Mouse (Mus musculus) left cerebral cortex, adult 2 months (tissue): Measurements from ENCODE around the gene Ncbp3. TPM values are rescaled to one million over a fixed set of nuclear protein-coding genes. Genes with fewer than 3 reads are reported as not detected.
"Not testable (repeated sequence)": the region's sequence is repeated elsewhere in the genome, so short reads cannot be mapped to it uniquely, and the experiment has no call there.

Experiments used
- DNase-seq, 2 experiments: peaks; one replicate each; pipeline ENCODE4 v3.0.0; 2021 to 2022; ENCODE audit warnings: low spot score in 2 of 2, mixed read lengths in 1 of 2; ENCODE audit errors: extremely low spot score in 1 of 2
- H3K27ac ChIP-seq: fragments of 200-600 bp; 2 replicates; pipeline ENCODE4 v1.8.1; 2022
- H3K4me3 ChIP-seq: fragments of 200-600 bp; 2 replicates; pipeline ENCODE4 v1.8.1; 2022
- CTCF ChIP-seq: fragments of 200-600 bp; IDR thresholded peaks from 2 replicates; pipeline ENCODE4 v1.8.1; 2022; ENCODE audit warnings: antibody characterized with exemption, mild to moderate bottlenecking, moderate library complexity
- intact Hi-C: fragments of 180-260 bp; cut with DNase I; formaldehyde crosslinking; loops from one replicate; pipeline ENCODE4 v1.15.1; 2025
- total RNA-seq, 2 experiments: library from RNA; stranded (reverse); gene quantifications; 2 replicates each; pipeline ENCODE4 v1.2.3; 2021

Ncbp3 gene
- total RNA-seq, 2 experiments from 2014 or later: 10.3 to 10.7 TPM

DNA sequence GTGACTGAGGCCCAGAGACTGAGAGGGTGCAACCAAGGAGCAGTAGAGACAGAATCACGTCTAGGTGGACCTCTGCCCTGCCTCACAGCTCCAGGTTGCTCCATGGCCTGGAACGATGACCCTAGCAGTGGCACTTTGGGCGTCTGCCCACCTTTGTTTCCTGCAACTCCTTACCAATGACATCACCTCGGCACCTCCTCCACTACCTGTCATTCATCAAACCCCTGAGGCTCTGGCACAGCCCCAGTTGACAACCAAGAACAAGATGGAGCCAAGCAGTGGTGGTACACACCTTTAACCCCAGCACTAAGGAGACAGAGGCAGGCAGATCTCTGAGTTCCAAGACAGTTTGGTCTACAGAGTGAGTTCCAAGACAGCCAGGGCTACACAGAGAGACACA, 44.5 kb downstream of the Ncbp3 start:
- Histone ChIP-seq H3K27ac (no peak overlapping the region), H3K4me3 (no peak overlapping the region)
- DNase-seq: no peak
- intact Hi-C loops: no loop called here
- TF ChIP-seq CTCF: no peak

GRCm38 (mm10) chr11:73092877-73093276, 45.3 kb downstream of the Ncbp3 start:
- Histone ChIP-seq H3K4me3 (no peak overlapping the region), H3K27ac (no peak overlapping the region)
- no peak for TF ChIP-seq CTCF
- intact Hi-C loops: no loop called here
- DNase-seq: no peak

DNA sequence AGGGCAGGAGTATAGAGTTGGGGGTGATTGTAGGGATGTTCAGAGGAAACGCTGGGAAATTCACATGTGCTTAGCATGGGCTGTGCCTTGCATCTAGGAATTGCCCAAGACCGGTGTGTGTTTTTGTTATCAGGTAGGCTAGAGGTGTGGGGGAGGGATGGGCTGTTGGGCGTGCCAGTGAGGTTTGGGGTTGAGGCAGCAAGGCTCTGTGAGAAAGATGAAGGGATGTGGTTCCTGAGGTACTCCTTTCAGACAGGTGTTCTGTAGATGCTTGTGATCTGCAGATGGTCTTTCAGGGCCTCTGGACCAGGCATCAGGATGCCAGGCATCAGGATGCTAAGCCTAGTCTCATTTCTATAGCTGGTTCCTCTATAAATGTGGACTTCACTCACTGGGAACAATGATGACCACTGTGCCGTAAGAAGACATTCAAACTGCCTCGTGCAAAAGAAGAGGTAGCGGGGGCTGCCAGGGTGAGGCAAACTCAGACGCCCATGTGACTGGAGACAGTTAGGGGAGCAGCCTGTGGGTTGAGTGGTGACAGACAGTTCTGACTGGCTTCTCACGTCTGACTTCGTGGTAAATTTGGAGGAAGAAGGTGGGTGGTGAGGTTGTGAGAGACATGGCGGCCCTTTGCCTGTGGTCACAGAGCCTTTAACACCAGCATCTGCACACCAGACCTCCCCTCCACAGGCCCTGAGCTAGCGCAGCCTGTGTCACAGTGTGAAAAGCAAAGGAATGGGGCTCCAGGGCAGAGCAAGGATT, 46.8 kb downstream of the Ncbp3 start:
- no peak for TF ChIP-seq CTCF
- intact Hi-C loops: no loop called here
- no peak for DNase-seq
- Histone ChIP-seq H3K4me3 (no peak overlapping the region), H3K27ac (no peak overlapping the region)

GRCm38 (mm10) chr11:73098860-73099259, 51.3 kb downstream of the Ncbp3 start:
- no peak for DNase-seq
- TF ChIP-seq CTCF: no peak
- H3K4me3 ChIP-seq: no peak overlapping the region
- no peak overlapping the region for H3K27ac ChIP-seq
- intact Hi-C loops: no loop called here

- no peak for DNase-seq
- Histone ChIP-seq H3K4me3 (no peak overlapping the region), H3K27ac (no peak overlapping the region)
- intact Hi-C loops: no loop called here
- no peak for TF ChIP-seq CTCF
These were observed 52.6 kb downstream of the Ncbp3 start for GRCm38 (mm10) chr11:73099976-73100750.

- intact Hi-C loops: no loop called here
- no peak for TF ChIP-seq CTCF
- Histone ChIP-seq H3K27ac (no peak overlapping the region), H3K4me3 (no peak overlapping the region)
- DNase-seq: no peak
These were observed 53.7 kb downstream of the Ncbp3 start for GRCm38 (mm10) chr11:73101308-73101707.

- intact Hi-C loops: no loop called here
- TF ChIP-seq CTCF: no peak
- DNase-seq: no peak
- Histone ChIP-seq H3K27ac (no peak overlapping the region), H3K4me3 (no peak overlapping the region)
These were observed 57.7 kb downstream of the Ncbp3 start for GRCm38 (mm10) chr11:73105246-73105645.

- peak; percentile 49 to 56 for DNase-seq
- peak; percentile 65 for TF ChIP-seq CTCF
- intact Hi-C loops: loop anchor here (1.0 to 2.0 kb wide), 2 partner anchors 34 to 101 kb away; no protein-coding TSS in a partner anchor
- not testable (repeated sequence) for H3K27ac ChIP-seq, H3K4me3 ChIP-seq
These were observed 59.8 kb downstream of the Ncbp3 start for GRCm38 (mm10) chr11:73107358-73107757.

- TF ChIP-seq CTCF: no peak
- intact Hi-C loops: no loop called here
- no peak for DNase-seq
- Histone ChIP-seq H3K4me3 (no peak overlapping the region), H3K27ac (0 out of 2 replicates have a peak overlapping the region, but pooled peaks have one; percentile 9)
These were observed 60.8 kb downstream of the Ncbp3 start for GRCm38 (mm10) chr11:73108195-73108897.

DNA sequence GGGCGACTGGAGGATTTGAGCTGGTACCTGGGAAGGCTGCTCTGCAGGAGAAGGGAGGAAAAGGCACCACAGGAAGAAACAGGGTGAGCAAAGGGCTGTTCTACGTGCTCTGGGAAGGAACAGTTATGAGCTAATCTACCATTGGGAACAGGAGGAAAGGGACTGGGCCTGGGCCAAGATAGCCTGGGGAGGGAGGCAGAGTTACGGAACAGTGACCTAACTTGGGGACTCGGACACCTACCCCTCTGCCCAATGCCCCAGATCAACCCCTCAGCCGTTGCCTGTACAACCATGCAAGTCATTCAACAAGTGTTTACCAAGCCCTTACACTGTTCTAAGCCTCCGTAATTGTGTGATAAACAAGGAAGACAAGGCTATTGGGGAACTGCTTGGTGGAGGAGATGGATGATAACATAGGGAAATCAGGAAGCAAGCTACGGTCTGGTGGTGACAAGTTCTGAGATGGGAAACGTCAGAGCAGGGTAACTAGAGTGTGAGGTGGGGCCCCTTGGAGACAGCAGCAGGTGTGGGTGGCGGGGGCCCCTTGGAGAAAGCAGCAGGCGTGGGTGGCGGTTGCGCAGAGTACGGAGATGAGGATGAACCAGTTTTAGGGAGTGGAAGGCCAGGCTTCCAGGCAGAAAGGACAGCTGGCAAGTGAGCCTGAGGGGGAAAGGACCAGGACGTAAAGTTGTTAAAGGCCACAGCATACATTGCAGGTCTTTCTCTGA, 61.5 kb downstream of the Ncbp3 start:
- Histone ChIP-seq H3K4me3 (no peak overlapping the region), H3K27ac (no peak overlapping the region)
- intact Hi-C loops: no loop called here
- TF ChIP-seq CTCF: no peak
- no peak for DNase-seq

DNA sequence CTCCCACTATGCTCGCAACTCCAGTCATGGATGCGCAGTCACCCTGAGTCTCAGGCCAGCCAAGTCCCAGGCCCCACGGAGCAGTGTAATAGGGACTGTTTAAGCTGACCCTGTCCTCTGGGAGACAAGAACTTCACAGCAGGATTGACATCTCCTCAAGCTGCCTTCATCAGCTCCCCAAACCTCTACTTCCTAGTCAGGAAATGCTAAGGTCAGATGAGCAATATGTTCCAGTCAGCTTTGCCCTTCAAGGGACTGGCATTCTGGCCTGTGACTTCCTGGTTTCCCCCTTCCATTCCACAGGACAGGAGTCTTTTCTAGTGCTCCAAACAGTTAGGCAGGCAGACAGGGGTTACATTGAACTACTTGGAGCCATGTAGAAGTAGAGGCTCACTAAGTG, 62.4 kb downstream of the Ncbp3 start:
- DNase-seq: no peak
- intact Hi-C loops: no loop called here
- Histone ChIP-seq H3K27ac (no peak overlapping the region), H3K4me3 (no peak overlapping the region)
- TF ChIP-seq CTCF: no peak

- DNase-seq: no peak
- intact Hi-C loops: no loop called here
- Histone ChIP-seq H3K27ac (no peak overlapping the region), H3K4me3 (no peak overlapping the region)
- no peak for TF ChIP-seq CTCF
These were observed 63.8 kb downstream of the Ncbp3 start for GRCm38 (mm10) chr11:73111414-73111813.
